Mouse (Mus musculus) C2C12 (cell line): ENCODE measurements around the gene Stk4.

Experiments
- CTCF ChIP-seq: IDR thresholded peaks from one replicate; pipeline ENCODE4 v1.5.1; 2011; ENCODE audit not compliant: control insufficient read depth, insufficient read depth, insufficient read length
- MYOG ChIP-seq: IDR thresholded peaks from one replicate; pipeline ENCODE4 v1.6.1; 2011; ENCODE audit not compliant: control insufficient read depth, insufficient read length; ENCODE audit errors: extremely low read depth

DNA sequence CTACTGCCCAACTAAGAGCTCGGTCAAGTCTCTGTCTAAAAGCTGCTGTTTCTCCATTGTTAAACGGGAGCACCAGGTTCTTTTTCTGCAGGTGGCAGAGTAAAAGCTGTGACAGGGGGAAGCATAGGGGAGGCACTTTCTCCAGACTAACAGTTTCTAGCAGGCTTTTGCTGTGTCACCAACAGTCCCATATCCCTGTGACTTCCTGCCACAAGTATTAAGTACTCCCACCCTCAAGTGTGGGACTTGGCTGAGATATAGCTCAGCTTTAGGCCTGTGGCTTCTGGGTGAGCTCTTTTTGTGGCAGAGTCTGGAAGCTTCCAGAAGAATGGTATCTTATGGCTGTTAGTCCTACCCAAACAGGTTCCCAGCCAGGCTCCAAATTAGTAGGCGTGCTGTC is 105.7 kb downstream of the Stk4 start:
- no peak for TF ChIP-seq CTCF
- TF ChIP-seq MYOG: no peak
